Mouse (Mus musculus): ENCODE measurements at regions not wholly inside any gene's neighbourhood (a gene's known extent, or its start where the extent isn't known, plus 50 kb on each side); places are given as distances from the start of the nearest gene placed in this dataset.

DNA sequence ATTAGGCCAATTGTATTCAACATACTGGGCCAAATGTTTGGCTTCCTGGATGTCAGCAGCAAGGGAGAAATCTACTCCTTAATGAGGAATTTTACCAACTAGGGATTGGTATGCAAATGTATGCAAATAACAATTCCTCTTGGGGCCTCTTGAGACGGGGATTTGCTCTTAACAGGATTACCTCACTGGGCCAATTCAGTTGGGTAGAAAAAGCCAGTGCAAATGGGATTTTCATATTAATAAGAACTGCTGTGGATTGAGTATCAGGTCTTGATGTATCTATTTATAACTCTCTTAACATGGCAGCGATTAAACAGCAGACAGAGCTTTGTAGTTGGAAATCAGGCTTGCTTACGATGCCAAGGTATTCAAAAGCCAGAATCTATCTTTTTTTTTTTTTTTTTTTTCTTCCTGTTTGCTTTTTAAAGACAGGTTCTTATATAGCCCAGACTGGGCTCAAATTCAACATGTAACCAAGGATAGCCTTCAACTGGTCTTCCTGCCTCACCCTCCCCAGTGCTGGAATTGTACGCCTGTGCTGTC is 95.7 kb upstream of the Fam174b start:
- H3K36me3 ChIP-seq (ENCODE audit: control insufficient read depth, insufficient read depth, low read length): no peaks in the 10 kb centered on the region
- H3K4me2 ChIP-seq (ENCODE audit: low read depth, low read length): no peak overlapping the region
- H3K27me3 ChIP-seq (ENCODE audit: control insufficient read depth, insufficient read depth, low read length): no peaks in the 10 kb centered on the region
- no peak overlapping the region for H3K9ac ChIP-seq (ENCODE audit: low read length)
- WGBS: 59% methylated on average over 4 of the region's 4 CpGs
- no peak overlapping the region for H3K27ac ChIP-seq (ENCODE audit: low read length)
- no peaks in the 10 kb centered on the region for H3K4me1 ChIP-seq (ENCODE audit: control insufficient read depth, insufficient read depth, low read length)
- H3K9me3 ChIP-seq (replicated peaks; ENCODE audit: control insufficient read depth, low read length): no peaks in the 10 kb centered on the region
- no peak for ATAC-seq (ENCODE audit: insufficient read depth, low FRiP score)
- no peak overlapping the region for H3K4me3 ChIP-seq (replicated peaks; ENCODE audit: low read length)

- WGBS: 61% methylated on average over 10 of the region's 10 CpGs
- H3K27ac ChIP-seq (ENCODE audit: low read length): no peak overlapping the region
- no peak overlapping the region for H3K4me3 ChIP-seq (replicated peaks; ENCODE audit: low read length)
- H3K9me3 ChIP-seq (replicated peaks; ENCODE audit: control insufficient read depth, low read length): no peaks in the 10 kb centered on the region
- no peaks in the 10 kb centered on the region for H3K36me3 ChIP-seq (ENCODE audit: control insufficient read depth, insufficient read depth, low read length)
- no peak for ATAC-seq (ENCODE audit: insufficient read depth, low FRiP score)
- no peaks in the 10 kb centered on the region for H3K4me1 ChIP-seq (ENCODE audit: control insufficient read depth, insufficient read depth, low read length)
- H3K27me3 ChIP-seq (ENCODE audit: control insufficient read depth, insufficient read depth, low read length): no peaks in the 10 kb centered on the region
- H3K9ac ChIP-seq (ENCODE audit: low read length): no peak overlapping the region
- H3K4me2 ChIP-seq (ENCODE audit: low read depth, low read length): no peak overlapping the region
These were observed 96.1 kb upstream of the Fam174b start for GRCm38 (mm10) chr7:73643993-73644335.

GRCm38 (mm10) chr7:73643306-73643992 is 96.7 kb upstream of the Fam174b start:
- Histone ChIP-seq H3K4me2 (ENCODE audit: low read depth, low read length) (no peak overlapping the region), H3K9me3 (replicated peaks; ENCODE audit: control insufficient read depth, low read length) (no peaks in the 10 kb centered on the region), H3K27ac (ENCODE audit: low read length) (no peak overlapping the region), H3K4me1 (ENCODE audit: control insufficient read depth, insufficient read depth, low read length) (no peaks in the 10 kb centered on the region), H3K4me3 (replicated peaks; ENCODE audit: low read length) (no peak overlapping the region), H3K36me3 (ENCODE audit: control insufficient read depth, insufficient read depth, low read length) (no peaks in the 10 kb centered on the region), H3K27me3 (ENCODE audit: control insufficient read depth, insufficient read depth, low read length) (no peaks in the 10 kb centered on the region), H3K9ac (ENCODE audit: low read length) (no peak overlapping the region)
- no peak for ATAC-seq (ENCODE audit: insufficient read depth, low FRiP score)
- WGBS: 74% methylated on average over 19 of the region's 19 CpGs

DNA sequence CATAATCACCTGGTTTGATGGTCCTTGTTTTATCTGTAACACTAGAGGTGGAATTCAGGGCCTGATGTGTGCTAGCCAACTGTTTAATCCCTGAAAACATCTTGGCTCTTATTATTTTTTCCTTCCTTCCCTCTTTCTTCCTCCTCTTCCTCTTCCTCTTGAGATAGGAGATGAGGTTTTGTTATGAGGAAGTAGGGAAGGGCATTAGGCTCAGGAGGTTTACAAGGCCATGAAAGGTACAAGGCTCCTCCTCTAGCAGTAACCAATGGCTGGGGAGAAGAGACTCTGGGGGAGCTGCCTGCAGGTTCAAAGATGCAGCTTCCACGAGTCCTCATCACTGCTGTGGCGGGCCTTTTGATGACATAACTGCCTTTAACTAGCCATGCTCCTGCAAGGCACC is 98.6 kb upstream of the Chd2 start:
- H3K9me3 ChIP-seq (replicated peaks; ENCODE audit: control insufficient read depth, low read length): no peaks in the 10 kb centered on the region
- H3K27me3 ChIP-seq (ENCODE audit: control insufficient read depth, insufficient read depth, low read length): no peaks in the 10 kb centered on the region
- no peak for ATAC-seq (ENCODE audit: insufficient read depth, low FRiP score)
- H3K4me2 ChIP-seq (ENCODE audit: low read depth, low read length): no peak overlapping the region
- no peak overlapping the region for H3K9ac ChIP-seq (ENCODE audit: low read length)
- no peaks in the 10 kb centered on the region for H3K36me3 ChIP-seq (ENCODE audit: control insufficient read depth, insufficient read depth, low read length)
- no peaks in the 10 kb centered on the region for H3K4me1 ChIP-seq (ENCODE audit: control insufficient read depth, insufficient read depth, low read length)
- H3K27ac ChIP-seq (ENCODE audit: low read length): no peak overlapping the region
- WGBS: 59% methylated on average over 2 of the region's 2 CpGs
- H3K4me3 ChIP-seq (replicated peaks; ENCODE audit: low read length): no peak overlapping the region

DNA sequence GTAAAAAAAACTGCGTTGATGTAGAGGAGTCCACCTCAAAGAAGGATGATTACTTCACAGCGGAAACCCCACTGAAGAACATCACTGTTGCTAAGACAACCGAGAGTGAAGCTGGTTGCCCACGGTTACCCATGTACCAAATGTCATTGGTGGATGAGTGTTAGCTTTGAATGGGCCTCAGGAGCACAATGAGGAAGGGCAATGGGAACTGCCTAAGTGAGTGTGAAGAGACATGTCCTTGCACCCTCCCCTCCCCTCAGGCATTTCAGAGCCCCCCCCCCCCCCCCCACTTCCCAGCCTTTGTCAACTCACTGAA is 96.1 kb upstream of the Chd2 start:
- ATAC-seq (ENCODE audit: insufficient read depth, low FRiP score): no peak
- Histone ChIP-seq H3K4me2 (ENCODE audit: low read depth, low read length) (no peak overlapping the region), H3K9ac (ENCODE audit: low read length) (no peak overlapping the region), H3K4me1 (ENCODE audit: control insufficient read depth, insufficient read depth, low read length) (no peaks in the 10 kb centered on the region), H3K27ac (ENCODE audit: low read length) (no peak overlapping the region), H3K27me3 (ENCODE audit: control insufficient read depth, insufficient read depth, low read length) (no peaks in the 10 kb centered on the region), H3K9me3 (replicated peaks; ENCODE audit: control insufficient read depth, low read length) (no peaks in the 10 kb centered on the region), H3K4me3 (replicated peaks; ENCODE audit: low read length) (no peak overlapping the region), H3K36me3 (ENCODE audit: control insufficient read depth, insufficient read depth, low read length) (no peaks in the 10 kb centered on the region)
- WGBS: 84% methylated on average over 4 of the region's 4 CpGs

- no peak for ATAC-seq (ENCODE audit: insufficient read depth, low FRiP score)
- H3K27ac ChIP-seq (ENCODE audit: low read length): no peak overlapping the region
- no peaks in the 10 kb centered on the region for H3K4me1 ChIP-seq (ENCODE audit: control insufficient read depth, insufficient read depth, low read length)
- H3K4me3 ChIP-seq (replicated peaks; ENCODE audit: low read length): no peak overlapping the region
- H3K36me3 ChIP-seq (ENCODE audit: control insufficient read depth, insufficient read depth, low read length): no peaks in the 10 kb centered on the region
- no peak overlapping the region for H3K9ac ChIP-seq (ENCODE audit: low read length)
- WGBS: 65% methylated on average over 5 of the region's 5 CpGs
- no peaks in the 10 kb centered on the region for H3K27me3 ChIP-seq (ENCODE audit: control insufficient read depth, insufficient read depth, low read length)
- H3K4me2 ChIP-seq (ENCODE audit: low read depth, low read length): no peak overlapping the region
- H3K9me3 ChIP-seq (replicated peaks; ENCODE audit: control insufficient read depth, low read length): no peaks in the 10 kb centered on the region
These were observed 95.6 kb upstream of the Chd2 start for GRCm38 (mm10) chr7:73637101-73637809.

GRCm38 (mm10) chr7:73635422-73635821 is 93.8 kb upstream of the Chd2 start:
- no peak overlapping the region for H3K4me2 ChIP-seq (ENCODE audit: low read depth, low read length)
- no peaks in the 10 kb centered on the region for H3K27me3 ChIP-seq (ENCODE audit: control insufficient read depth, insufficient read depth, low read length)
- no peaks in the 10 kb centered on the region for H3K4me1 ChIP-seq (ENCODE audit: control insufficient read depth, insufficient read depth, low read length)
- H3K36me3 ChIP-seq (ENCODE audit: control insufficient read depth, insufficient read depth, low read length): no peaks in the 10 kb centered on the region
- no peak for ATAC-seq (ENCODE audit: insufficient read depth, low FRiP score)
- H3K27ac ChIP-seq (ENCODE audit: low read length): no peak overlapping the region
- H3K9ac ChIP-seq (ENCODE audit: low read length): no peak overlapping the region
- 94% methylated on average over 9 of the region's 9 CpGs for WGBS
- H3K4me3 ChIP-seq (replicated peaks; ENCODE audit: low read length): no peak overlapping the region
- H3K9me3 ChIP-seq (replicated peaks; ENCODE audit: control insufficient read depth, low read length): no peaks in the 10 kb centered on the region

DNA sequence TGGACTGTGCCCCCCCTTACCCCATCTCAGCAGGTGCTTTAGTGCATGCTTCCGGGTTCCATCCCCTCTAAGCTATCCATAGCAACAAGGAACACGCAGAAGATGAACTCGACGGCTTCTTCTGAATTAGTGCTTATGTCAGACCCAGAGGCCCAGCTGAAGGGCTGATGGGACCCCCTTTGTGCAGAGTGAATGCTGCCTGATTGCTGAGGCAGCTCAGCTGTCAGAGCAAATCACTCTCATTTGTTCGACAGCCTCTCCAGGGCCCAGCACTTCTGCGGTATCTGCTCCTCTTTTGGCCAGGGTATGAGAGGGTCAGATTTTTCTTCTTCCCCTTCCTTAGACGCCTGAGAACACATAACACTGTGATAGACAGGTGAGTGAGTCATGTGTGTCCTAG is 89.2 kb upstream of the Chd2 start:
- H3K4me2 ChIP-seq (ENCODE audit: low read depth, low read length): no peak overlapping the region
- no peaks in the 10 kb centered on the region for H3K36me3 ChIP-seq (ENCODE audit: control insufficient read depth, insufficient read depth, low read length)
- H3K9ac ChIP-seq (ENCODE audit: low read length): no peak overlapping the region
- no peak overlapping the region for H3K4me3 ChIP-seq (replicated peaks; ENCODE audit: low read length)
- H3K9me3 ChIP-seq (replicated peaks; ENCODE audit: control insufficient read depth, low read length): no peaks in the 10 kb centered on the region
- ATAC-seq (ENCODE audit: insufficient read depth, low FRiP score): no peak
- H3K27ac ChIP-seq (ENCODE audit: low read length): no peak overlapping the region
- 60% methylated on average over 7 of the region's 7 CpGs for WGBS
- no peaks in the 10 kb centered on the region for H3K27me3 ChIP-seq (ENCODE audit: control insufficient read depth, insufficient read depth, low read length)
- no peaks in the 10 kb centered on the region for H3K4me1 ChIP-seq (ENCODE audit: control insufficient read depth, insufficient read depth, low read length)

DNA sequence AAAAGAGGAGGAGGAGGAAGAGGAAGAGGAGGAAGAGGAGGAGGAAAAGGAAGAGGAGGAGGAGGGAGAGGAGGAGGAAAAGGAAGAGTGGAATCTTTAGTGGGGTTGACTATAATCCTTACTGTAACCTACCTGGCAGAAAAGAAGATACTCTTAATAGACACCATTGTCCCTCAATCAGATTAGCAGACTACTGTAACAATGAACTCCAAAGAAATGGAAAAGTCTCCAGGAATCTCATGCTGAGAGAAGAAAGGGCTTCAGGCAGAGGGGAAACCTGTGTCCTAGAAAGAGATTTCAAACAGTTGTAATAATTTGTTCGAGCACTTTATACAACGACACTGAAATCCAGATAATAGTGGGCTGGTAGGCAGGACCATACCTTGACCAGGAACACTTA is 87.6 kb upstream of the Chd2 start:
- H3K4me3 ChIP-seq (replicated peaks; ENCODE audit: low read length): no peak overlapping the region
- H3K9me3 ChIP-seq (replicated peaks; ENCODE audit: control insufficient read depth, low read length): no peaks in the 10 kb centered on the region
- H3K36me3 ChIP-seq (ENCODE audit: control insufficient read depth, insufficient read depth, low read length): no peaks in the 10 kb centered on the region
- no peak overlapping the region for H3K27ac ChIP-seq (ENCODE audit: low read length)
- no peaks in the 10 kb centered on the region for H3K27me3 ChIP-seq (ENCODE audit: control insufficient read depth, insufficient read depth, low read length)
- no peak overlapping the region for H3K4me2 ChIP-seq (ENCODE audit: low read depth, low read length)
- ATAC-seq (ENCODE audit: insufficient read depth, low FRiP score): no peak
- no peaks in the 10 kb centered on the region for H3K4me1 ChIP-seq (ENCODE audit: control insufficient read depth, insufficient read depth, low read length)
- 89% methylated on average over 2 of the region's 2 CpGs for WGBS
- H3K9ac ChIP-seq (ENCODE audit: low read length): no peak overlapping the region
